Mouse (Mus musculus): ENCODE results near the gene Zmym4.

The Zmym4 gene

GRCm38 (mm10) chr4:126822891-126823882, 144.7 kb downstream of the Zmym4 start:
- no peak for DNase-seq (ENCODE audit: low spot score in 2 of 2)

GRCm38 (mm10) chr4:126814854-126815253, 153.1 kb downstream of the Zmym4 start:
- no peak for DNase-seq (ENCODE audit: low spot score in 2 of 2)

- no peak for DNase-seq (ENCODE audit: low spot score in 2 of 2)
These were observed 154.7 kb downstream of the Zmym4 start for GRCm38 (mm10) chr4:126813212-126813611.
